Mouse (Mus musculus) ovary, postnatal 14 days (tissue): ENCODE data around the gene Dnm1.
A peak's percentile ranks its signal among the peaks of the same experiment; 100 is the strongest.

ENCODE experiments used
- DNase-seq: peaks from one replicate; pipeline ENCODE4 v3.0.0; 2022; ENCODE audit warnings: low spot score

The Dnm1 gene

DNA sequence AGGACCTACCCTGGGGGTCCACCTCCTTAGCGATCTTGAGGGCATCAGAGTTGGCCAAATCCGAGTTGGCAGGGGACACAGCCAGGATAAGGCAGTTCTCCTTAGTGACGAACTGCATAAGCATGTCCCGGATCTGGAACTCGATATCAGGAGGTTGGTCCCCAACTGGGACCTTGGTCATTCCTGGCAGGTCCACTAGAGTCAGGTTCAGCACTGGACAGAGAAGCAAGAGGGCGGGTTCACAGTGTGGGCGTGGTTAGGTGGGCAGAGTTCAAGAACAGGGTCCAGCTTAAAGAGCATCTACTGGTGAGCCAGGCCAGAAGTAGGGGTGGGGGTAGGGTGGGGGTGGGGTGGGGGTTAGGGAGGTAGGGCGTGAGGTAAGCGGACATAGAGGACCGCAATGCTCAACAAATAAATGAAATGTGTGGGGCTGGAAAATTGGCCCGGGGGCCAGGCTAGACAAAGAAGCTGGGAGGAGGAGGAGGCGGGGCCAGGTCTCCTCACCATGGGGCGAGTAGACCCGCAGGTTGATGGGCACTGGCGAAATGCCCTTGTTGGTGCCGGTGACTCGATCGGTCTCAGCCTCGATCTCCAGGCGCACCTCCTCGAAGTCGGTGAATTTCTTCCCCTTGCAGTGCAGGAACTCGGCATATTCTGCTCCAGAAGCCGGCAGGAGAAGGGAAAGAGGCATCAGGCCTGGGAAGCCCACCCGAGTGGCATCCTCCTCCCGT is 13.1 kb downstream of the Dnm1 start:
- no peak for DNase-seq

DNA sequence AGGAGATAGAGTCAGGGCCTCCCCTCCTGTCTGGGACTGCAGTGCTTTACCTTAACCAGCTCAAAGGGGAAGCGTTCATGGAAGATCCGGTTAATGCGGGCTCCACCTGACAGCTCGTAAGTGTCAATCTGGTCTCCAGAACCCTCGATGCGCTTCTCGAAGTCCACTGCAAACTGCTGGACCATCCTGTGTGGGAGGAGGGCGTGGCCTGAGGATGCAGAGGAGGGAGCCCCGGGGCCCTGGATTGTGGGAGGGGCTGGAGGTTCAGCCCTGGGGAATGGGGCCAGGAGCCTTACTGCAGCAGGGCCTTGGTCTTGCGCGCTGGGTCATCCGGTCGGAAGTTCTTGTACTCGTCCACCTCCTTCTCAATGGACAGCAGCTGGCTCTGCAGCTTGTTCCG is 17.2 kb downstream of the Dnm1 start:
- no peak for DNase-seq

DNA sequence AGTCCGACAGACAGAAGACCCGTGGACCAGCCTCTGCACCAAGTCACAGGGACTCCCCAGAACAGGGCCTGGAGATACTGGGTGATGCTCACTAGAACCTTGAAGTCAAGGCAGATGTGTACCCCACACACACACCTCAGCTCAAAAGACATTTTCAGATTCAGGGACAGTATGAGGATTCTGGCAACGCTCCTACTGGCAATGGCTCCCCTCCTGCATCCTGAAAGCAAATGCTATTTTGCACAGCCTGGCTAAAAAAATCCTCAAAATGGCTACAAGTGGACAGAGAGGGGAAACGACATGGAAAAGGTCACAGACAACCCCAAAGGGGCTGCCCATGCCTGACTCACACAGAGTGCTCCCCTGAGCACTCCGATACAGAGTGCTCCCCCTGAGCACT is 21.0 kb downstream of the Dnm1 start:
- DNase-seq: no peak

DNA sequence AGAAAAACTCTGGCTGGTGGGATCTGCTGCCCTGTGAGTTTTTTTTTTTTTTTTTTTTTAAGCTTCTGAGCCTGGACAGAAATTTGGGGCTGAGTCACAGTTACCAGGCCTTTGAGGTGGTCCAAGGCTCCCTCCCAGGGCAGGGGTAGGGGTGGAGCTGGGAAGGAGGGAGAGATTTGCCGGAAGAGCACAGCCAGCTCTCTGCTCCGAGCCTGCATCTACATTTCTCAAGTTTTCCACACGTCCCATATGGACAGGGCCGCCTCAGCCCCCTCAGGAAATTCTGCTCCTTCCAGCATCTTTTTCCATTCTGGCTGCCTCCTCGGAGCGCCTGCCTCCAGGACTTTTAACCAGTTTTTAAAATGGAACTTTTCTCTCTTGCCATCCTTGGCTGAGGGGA is 23.6 kb downstream of the Dnm1 start:
- no peak for DNase-seq

DNA sequence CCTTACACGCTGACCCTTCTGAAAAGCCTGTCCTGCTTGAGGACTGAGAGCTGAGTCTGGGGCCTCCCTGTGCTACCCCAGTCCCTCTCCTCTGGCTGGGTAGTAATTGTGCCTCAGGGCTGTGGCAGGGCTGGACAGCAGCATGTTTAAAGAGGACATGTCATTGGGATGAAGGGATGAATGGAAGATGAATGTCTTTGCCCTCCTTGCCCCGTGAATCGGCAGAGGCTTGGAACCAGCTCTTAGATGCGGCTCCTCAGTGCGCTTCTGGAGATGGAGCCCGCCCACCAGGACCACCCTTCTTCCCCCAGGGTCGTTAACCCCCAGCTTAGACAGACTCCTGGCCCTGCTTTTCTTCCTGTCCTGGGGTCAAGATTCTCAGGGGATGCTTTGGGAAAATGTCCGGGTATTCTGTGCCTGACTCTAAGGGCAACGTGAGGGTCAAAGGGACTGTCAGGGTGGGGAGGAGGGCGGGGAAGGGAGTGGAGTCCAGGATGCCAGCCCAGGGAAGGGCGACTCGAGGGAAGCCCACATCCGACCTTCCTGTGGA is 24.2 kb downstream of the Dnm1 start:
- DNase-seq: no peak

DNA sequence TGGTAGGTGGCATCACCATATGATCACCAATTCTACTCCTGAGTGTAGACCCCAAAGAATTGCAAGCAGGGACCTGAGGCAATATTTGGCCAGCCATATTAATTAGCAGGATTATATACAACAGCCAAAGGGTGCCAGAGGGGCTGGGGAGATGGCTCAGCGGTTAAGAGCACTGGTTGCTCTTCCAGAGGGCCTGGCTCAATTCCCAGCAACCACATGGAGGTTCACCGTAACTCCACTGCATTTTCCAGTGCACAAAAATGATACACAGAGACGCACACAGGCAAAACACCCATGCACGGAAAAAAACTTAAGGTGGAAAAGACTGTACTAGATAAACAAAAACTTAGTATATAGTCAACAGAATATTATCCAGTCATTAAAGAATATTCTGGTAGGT is 25.9 kb downstream of the Dnm1 start:
- DNase-seq: no peak

DNA sequence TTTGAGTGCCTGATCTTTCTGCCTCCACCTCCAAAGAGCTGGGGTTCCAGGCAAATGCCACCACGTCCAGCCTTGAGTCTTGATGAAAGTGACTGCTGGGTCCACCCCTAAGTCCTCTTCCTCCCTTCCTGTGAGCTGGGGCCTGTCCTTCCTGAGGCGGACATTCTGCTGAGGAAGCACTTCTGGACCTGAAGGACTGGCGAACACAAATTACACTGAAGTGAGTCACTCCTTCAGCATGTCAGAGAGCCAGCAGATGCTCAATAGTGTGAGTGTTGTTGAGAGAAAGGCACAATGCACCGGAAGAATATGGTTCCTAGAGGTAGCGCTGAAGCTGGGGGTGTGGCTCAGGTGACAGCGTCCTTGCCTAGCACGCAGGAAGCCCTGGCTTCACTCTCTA is 27.8 kb downstream of the Dnm1 start:
- no peak for DNase-seq

DNA sequence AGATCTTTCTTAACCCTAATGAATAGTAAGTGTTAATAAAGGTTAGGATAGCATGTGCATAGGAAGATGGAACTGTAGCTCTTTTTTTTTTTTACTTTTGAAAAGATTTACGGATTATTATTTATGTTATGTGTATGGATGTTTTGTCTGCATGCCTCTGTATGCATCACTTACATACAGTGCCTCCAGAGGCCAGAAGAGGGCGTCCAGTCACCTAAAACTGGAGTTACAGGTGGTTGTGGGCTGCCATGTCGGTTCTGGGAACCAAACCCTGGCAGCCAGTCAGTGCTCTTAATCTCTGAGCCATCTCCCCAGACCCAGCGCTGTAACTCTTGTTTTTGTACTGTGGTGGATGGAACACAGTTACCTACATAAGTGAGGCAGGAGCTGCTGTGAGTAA is 28.8 kb downstream of the Dnm1 start:
- DNase-seq: no peak

DNA sequence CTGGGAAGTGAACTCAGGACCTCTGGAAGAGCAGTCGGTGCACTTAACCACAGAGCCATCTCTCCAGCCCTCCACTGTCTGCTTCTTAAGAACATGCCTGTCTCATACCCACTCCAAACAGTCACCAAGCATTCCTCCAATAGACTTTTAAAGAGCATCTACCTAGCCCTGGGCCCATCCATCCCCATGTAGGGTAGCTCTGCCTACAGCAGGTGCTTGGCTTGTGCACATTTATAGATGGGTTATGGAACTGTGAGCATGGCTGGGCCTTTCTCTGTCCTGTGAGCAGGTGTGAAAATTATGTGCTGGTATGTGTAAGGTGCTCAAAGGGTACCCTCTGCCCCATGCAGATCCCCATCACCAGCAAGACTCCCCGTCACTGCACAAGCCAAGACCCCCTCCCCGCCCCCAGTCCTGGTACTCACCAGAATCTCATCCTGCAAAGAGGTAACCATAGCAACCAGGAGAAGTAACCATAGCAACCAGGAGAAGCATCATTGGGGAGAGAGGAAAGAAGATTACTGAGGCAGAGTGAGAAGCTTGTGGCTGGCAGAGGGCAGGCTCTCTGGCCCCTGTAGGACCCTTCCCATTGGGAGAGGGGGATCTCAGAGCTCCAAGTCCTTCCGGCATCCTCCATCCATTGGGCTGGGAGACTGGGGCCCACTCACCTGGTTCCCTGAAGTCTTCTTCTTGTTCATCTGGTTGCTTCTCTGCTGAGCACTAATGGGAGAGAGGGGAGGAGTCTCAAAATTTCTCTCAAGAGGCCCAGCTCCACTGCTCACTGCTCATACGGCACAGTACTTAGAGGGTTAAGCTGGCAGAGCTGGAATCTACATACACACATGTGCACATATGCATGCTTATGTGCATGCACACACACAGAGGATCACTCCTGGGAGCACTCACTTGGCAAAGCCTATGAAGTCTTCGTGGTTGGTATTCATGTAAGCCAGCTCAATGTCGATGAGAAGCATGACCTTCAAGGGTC is 30.1 kb downstream of the Dnm1 start:
- no peak for DNase-seq

DNA sequence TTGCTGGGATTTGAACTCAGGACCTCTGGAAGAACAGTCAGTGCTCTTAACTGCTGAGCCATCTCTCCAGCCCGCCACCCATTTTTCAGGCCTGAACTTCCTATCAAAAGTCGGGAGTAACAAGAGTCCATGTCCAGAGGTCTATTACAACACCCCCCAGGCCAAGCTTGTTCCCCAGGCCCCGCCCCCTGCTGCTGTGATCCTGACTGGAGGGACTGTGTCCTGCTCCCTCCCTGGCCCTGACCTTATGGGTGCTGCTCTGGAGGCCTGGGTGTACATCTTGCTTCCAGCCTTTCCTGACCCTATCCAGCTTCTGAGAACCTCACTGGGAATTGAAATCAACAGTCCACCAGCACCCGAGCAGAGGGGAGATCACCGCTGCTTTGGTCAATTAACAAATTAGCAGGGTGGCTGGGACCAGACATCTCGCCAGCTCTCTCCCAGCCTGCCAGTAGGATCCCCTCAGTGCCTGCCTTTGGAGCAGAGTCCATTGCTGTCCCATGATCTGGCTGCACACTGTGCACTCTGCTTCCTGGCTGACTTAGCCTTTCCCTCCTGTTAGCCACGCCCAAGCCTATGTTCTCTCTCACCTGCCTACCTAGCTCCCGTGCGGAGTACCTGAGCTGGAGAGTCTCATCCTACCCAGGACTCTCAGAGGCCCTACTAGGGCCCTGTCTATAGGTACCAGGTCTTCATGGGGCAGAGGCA is 31.4 kb downstream of the Dnm1 start:
- DNase-seq: no peak

DNA sequence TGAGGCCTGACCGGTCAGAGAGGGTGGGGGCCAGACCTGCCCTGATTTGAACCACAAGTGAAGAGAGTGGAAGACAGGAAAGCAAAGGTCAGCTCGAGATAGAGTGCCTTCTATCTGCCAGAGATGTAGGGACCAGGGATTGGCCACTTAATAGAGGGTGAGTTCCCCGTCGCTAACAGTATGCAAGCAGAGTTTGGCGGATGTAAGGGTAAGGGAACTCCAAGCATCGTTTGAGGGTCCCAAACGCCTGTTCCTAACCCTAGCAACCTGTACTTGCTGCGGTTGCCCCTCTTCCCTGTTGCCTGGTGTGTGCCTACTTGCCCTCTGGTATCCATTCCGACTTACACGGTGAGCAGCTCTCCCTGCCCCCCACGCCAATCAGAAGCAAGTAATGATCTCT is 32.4 kb downstream of the Dnm1 start:
- no peak for DNase-seq

DNA sequence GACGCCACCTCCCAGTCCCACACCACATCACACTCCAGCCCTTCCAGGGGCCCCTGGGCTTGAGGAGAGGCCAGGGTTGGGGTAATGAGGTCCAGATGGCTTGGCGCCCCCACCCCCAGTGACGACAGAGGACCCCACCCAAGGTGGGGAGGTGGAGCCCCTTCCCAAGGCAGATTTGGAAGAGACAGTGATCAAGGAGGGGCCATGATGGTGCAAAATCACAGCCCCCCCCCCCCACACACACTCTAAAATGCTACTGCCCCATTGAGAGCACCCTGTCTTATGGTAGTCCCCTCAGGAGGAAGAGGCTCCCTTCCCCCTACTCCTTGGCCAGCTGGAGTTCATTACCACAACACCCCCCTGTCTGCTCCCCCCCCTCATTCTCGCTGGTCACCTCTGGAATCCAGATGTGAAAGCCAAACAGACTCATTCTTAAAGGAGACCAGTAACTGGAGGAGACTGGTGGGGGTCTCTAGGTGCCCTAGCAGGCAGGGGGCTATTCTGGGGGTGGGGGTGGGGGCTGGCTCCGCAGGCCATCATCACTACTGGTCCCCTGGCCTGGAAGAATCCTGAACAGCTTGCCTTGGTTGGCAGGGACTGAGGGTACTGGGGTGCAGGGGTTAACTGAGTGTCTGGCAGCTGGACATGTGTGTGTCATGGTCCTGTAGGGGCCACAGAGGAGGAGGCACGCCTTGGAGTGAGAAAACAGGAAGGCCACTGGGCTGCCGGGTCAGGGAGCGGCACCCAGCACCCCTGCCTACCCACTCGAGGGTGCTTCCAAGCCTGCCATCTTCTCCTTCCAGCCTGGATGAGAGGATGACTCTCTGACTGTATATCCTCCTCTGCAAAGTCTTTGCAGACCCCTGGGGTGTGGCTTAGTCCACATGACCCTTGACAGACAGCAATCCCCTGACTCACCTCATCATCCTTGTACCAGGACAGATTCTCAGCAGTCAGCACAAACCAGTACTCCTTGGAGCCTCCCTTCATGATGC is 33.3 kb downstream of the Dnm1 start:
- DNase-seq: peak; percentile 48

DNA sequence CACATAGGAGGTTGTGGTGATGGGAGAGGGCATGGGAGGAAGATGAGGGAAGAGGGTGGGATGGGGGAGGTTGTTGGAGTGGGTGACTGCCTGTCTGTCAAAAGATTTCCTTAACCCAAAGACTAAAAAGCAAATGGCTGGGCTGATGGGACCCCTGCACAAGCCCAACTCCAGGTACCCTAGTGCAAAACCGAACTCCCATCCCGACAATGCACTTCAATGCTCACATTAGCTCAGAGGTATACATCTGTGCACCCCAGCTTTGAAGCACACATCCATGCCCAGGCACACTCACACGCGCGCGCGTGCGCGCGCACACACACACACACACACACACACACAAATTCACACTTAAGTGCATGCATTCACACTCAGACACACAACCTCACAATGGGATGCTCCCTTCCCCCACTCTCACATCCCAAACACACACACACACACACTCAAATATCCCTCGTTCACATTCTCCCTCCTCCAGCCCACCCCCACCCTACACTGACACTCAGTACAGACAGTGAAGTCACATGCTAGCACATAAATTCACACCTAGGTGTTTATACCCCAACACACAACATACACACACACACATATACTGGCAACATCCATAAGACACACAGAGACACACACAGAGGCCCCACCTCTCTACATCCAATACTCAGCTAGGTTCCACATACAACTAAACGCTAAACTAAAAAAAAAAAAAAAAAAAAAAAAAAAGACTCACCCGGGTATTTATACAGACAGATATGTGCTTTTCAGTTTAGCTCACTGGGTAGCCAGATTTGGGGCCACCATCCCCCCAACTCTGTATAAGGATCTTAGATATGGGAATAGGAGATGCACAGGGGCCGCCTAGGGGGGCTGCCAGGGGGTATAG is 34.2 kb downstream of the Dnm1 start:
- no peak for DNase-seq

DNA sequence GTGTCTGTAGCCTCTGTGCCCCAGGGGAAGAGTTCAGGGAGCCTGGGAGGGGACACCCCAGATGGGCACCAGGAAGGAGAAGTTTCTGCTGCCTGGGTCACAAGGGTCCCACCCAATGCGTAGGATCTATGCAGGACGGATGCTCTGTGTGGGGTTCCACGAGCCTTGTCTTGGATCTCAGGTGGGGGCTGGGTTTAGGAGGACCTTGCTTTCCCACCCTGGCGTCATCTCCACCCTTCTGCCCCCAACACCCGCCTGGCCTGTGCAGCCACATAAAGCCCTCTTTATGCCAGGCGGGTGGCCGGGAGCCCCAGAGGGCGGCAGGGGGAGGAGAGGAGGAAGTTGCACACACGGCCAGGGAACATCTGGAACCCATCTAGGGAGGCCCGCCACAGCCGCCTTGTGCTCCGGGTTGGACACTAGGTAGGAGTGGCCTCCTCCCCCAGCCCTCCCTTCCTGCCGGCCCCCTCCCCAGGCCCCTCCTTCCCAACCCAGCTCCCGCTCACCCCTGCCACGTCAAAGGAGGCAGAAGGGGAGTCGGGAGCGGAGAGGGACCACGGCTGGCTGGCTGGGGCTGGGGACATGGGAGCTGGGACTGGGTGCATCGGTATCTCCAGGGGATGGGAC is 35.2 kb downstream of the Dnm1 start:
- peak; percentile 59 for DNase-seq

DNA sequence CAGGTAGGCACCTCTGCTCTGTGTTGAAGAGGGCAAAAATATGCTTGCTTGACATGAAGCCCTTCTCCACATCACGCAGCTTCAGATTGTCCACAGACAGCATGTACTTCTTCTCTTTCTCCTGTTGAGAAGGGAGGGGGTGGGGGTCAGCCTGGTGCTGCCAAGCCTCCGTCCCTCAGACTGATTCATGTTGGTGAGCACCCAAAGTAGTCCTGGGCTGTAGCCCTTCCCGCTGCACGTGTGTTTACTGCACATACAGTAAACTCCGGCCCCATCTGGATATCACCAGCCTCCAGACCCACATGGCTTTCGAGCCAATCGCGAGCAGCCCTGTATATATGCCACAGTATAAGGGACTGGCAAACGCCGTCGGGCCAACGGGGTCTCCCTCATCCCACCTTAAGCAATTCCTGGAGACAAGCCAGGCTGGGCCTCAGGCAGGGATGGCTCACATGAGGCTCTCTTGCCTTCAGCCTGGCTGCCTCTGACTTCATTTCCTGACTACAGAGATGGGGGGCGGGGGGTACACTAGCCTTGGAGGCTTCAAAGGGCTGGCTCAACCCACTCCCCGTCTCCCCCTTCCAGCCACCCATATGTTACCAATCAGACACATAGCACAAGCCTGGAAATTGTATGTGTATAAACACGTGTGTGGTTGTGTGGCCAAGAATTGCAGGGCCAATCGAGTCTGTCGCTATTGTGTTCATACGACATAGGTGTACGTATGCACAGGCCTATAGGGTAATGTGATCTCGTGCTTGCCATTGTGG is 36.1 kb downstream of the Dnm1 start:
- no peak for DNase-seq

DNA sequence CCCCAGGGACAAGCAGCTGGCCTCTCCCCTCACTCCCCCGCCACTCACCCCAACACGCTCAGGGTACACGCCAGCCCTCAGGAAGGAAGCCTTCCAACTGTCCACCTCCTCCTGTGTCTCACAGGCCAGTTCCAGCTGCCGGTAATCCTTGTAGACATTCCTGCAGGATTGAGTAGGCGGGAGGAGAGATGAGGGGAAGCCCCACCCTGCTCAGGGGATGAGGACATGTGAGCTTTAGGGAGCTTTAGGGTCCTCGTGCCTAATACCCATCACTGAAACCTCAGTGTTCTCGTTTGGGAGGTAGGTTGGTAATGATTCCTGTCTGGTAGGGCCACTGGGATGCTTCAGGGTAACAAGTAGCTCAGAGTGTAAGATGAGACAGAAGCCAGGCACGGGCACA is 37.4 kb downstream of the Dnm1 start:
- no peak for DNase-seq

DNA sequence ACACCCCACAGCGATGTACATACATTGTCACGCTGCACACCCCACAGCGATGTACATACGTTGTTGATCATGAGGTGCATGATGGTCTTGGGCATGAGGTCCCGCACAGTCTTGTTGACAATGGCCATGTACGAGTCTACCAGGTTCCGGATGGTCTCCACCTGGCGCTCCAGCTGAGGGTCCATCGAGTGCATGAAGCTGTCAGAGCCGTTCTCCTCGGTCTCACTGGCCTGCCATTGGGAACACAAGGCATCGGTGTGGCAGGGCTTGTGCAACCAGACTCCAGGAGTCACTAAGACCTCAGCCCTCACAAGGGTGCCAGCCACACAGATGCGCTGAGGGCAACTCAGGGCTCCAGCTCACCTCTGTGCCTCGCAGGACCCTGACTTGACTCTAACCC is 38.3 kb downstream of the Dnm1 start:
- DNase-seq: no peak

DNA sequence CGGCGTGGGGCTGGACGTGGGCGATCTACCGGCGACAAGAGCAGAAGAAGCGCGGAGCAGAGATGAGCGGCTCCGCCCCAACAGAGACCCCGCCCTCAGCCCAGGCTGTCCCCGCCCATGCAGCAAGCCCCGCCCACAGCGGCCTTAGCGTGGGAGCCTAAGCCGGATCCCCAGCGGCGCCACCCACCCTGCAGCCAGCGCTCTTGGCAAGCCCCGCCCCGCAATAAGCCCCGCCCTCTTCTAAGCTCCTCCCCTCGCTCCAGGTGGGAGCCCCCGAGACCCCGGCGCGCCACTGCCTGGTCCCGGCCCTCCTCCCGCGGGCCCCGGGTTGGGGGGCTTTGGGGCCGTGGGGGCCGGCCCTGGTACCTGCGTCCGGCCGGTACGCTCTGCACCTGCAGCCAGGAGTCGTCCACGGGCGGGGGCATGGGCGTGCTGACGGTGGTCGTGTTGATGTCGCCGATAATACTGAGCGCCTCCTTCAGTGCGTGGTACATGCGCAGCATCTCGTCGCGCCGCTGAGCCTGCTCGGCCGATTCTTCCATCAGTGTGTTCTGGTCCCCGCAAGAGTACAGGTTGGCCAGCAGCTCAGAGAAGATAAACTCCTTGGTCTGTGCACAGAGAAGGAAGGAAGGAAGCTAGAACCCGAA is 40.7 kb downstream of the Dnm1 start:
- peak; percentile 82 for DNase-seq
